ENCODE assay signal across 8 mouse cellular contexts in the genomic region with DNA sequence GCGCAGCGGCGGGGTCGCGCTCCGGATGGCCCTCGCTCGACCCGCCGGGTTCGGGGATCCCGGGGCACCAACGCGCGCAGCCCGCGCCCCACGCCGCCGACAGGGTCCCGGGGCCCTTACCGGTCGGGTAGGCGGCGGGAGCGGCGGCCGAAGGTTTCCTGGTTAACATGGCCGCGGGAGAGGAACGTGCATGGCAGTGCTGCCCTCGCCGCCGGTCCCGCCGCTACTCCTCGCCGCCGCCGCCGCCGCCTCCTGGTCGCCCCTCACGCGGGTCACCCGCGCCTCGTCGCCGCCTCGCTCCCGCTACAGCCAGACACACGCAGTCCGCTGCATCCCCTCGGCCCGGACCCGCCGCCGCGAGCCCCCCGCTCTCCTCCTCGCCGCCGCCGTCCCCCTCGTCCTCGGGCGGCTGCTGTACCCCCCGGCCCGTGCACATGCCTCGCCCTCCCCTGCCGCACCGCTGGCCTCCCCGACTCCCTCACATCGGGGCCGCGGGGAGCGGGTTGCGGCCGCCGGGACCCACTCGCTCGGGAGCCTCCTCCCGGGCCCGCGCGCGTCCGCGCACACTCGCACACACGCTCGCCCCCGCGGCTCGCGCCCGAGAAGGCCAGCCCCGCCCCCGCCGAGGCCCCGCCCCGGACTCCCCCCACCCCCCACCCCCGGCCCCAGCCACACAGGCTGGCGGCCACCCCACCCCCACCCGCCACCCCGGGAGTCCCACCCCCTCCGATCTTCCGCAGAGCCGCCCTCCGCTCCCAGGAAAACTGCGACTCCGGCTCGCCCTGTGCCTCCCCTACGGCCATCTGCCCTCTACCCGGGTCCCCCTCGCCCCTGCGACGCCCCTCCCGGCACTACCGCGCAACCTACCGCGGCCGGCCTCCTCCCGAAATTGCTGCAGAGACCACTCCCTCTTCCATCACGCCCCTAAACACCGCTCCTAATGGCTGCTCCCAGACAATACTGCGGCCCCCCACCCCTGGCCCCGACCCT. TPM values are rescaled to one million over a fixed set of nuclear protein-coding genes. Genes with fewer than 3 reads are reported as not detected.
DNase-seq lines count a peak whose midpoint lies in the region; ATAC-seq and TF ChIP-seq lines count a peak whose summit lies in the region.

No protein-coding gene starts in this region.

- H3K27ac ChIP-seq in embryonic facial prominence, embryonic 11.5 days (replicated peaks; ENCODE audit: low read depth, low read length): peak overlapping the region; percentile 93
- H3K27ac ChIP-seq in midbrain, postnatal 0 days (ENCODE audit: low read depth, low read length): peak overlapping the region; percentile 93

- peak overlapping the region; percentile 91 for H3K4me2 ChIP-seq in embryonic facial prominence, embryonic 11.5 days (ENCODE audit: low read depth, low read length)
- peak overlapping the region; percentile 91 for H3K4me2 ChIP-seq in midbrain, postnatal 0 days (ENCODE audit: low read depth, low read length, poor library complexity, severe bottlenecking)

- H3K36me3 ChIP-seq in embryonic facial prominence, embryonic 11.5 days (replicated peaks; ENCODE audit: control insufficient read depth, insufficient read depth, low read depth, low read length): no peaks in the 10 kb centered on the region
- H3K36me3 ChIP-seq in midbrain, postnatal 0 days (ENCODE audit: insufficient read depth, low read length): peaks cover 5% of the 10 kb centered on the region; the same call in 1 of the 2 replicates

- peak overlapping the region; percentile 99 for H3K9ac ChIP-seq in embryonic facial prominence, embryonic 11.5 days (replicated peaks; ENCODE audit: low read length)
- H3K9ac ChIP-seq in midbrain, postnatal 0 days (replicated peaks; ENCODE audit: low read length, poor library complexity, severe bottlenecking): peak overlapping the region; percentile 95

- ATAC-seq in embryonic facial prominence, embryonic 11.5 days (replicated peaks; ENCODE audit: insufficient number of reproducible peaks, low FRiP score, low TSS enrichment, low read depth): peak; percentile 86
- ATAC-seq in midbrain, postnatal 0 days (ENCODE audit: low FRiP score): peak; percentile 87

- TF ChIP-seq CTCF in midbrain, postnatal 0 days (IDR thresholded peaks at IDR 0.05): no peak

- H3K4me3 ChIP-seq in embryonic facial prominence, embryonic 11.5 days (ENCODE audit: low read depth, low read length): peak overlapping the region; percentile 94
- H3K4me3 ChIP-seq in midbrain, postnatal 0 days (ENCODE audit: low read depth, low read length): peak overlapping the region; percentile 99

- WGBS in embryonic facial prominence, embryonic 11.5 days: under 1% methylated on average over 93 of the region's 130 CpGs
- WGBS in midbrain, postnatal 0 days: under 1% methylated on average over 70 of the region's 130 CpGs

- H3K9me3 ChIP-seq in embryonic facial prominence, embryonic 11.5 days (replicated peaks; ENCODE audit: control insufficient read depth, low read length): no peaks in the 10 kb centered on the region
- no peaks in the 10 kb centered on the region for H3K9me3 ChIP-seq in midbrain, postnatal 0 days (ENCODE audit: low read length)

- H3K27me3 ChIP-seq in embryonic facial prominence, embryonic 11.5 days (ENCODE audit: control insufficient read depth, insufficient read depth, low read length): no peaks in the 10 kb centered on the region
- H3K27me3 ChIP-seq in midbrain, postnatal 0 days (ENCODE audit: insufficient read depth, low read length): no peaks in the 10 kb centered on the region

- H3K4me1 ChIP-seq in embryonic facial prominence, embryonic 11.5 days (ENCODE audit: control insufficient read depth, insufficient read depth, low read length): 0 out of 2 replicates have a peak, but pooled peaks cover 2% of the 10 kb centered on the region
- peaks cover 9% of the 10 kb centered on the region; the same call in 1 of the 2 replicates for H3K4me1 ChIP-seq in midbrain, postnatal 0 days (ENCODE audit: insufficient read depth, low read length)

- DNase-seq in 3T3-L1 (ENCODE audit: low read depth, low spot score): peak; percentile 59
- DNase-seq in adrenal gland, postnatal 14 days: peak; percentile 93
- peak; percentile 86 for DNase-seq in embryonic facial prominence, embryonic 11.5 days (ENCODE audit: low spot score)
- peak; percentile 74 to 80 for DNase-seq in heart, adult 9 months (ENCODE audit: low spot score in 2 of 2)
- DNase-seq in kidney, adult 9 months: peak; percentile 77
- DNase-seq in liver: peak; percentile 82
- DNase-seq in midbrain, postnatal 0 days (ENCODE audit: low spot score): peak; percentile 84
- peak; percentile 51 to 80 for DNase-seq in spleen, postnatal 10 days (ENCODE audit: low spot score in 2 of 2)

RNA-seq across cellular contexts. Expression of gene Dyrk2, which starts 1.1 kb away (rescaled TPM):
- 39.8 and 43.0 TPM in 2 replicates for total RNA-seq in adrenal gland, postnatal 14 days (2021)
- polyA plus RNA-seq in embryonic facial prominence, embryonic 11.5 days (2014; fragmentation: Nextera tagmentation; extraction: Ambion mirVana): 10.7 and 12.1 TPM in 2 replicates
- total RNA-seq in midbrain, postnatal 0 days (2014; rRNA removed): 51.4 and 73.4 TPM in 2 replicates
- 8.9 and 9.6 TPM in 2 replicates for polyA plus RNA-seq in midbrain, postnatal 0 days (2015; fragmentation: Nextera tagmentation; extraction: Ambion mirVana)

Comparison
In these comparisons a context has a peak if more than half of its experiments do, and no peak if none do; other contexts are left out.
1. Peak in every context shown above with its lines: DNase-seq, ATAC-seq, H3K4me3 ChIP-seq and H3K27ac ChIP-seq.